In the genomic region with DNA sequence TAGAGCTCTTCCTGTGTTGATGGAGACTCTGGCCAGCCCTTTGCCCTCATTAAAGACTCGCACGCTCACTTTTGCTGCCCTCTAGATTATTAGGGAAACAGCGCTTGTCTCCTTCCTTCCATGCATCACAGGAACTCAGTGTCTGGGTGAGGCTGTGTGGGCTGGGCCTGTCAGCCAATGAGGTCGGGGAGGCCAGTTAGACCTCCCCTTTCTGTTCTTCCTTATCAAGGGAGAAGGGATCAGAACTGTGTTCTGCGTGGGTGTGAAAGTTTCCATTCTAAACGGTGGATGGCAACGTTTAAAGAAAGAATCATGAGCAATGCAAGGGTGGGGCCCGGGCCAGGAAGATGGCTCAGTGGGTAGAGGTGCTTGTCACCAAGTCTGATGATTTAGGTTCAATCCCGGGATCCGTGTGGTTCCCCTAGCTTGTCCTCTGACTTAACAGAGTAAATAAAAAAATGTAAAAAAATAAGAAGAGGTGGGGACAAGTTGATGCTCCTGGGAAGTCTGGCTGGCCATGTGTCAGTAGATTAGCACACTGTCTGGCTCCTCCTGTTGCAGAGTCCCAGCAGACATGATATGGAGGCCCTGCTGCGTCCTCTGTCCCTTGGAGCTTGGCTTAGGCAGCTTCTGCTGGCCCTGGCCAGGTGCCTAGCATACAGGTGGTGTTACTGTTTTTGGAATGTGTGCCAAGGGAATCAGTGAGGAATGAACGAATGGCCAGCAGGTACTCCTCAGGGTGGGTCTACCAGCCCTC, we compare ENCODE assay signal across 8 mouse cellular contexts. TPM values are rescaled to one million over a fixed set of nuclear protein-coding genes. Genes with fewer than 3 reads are reported as not detected.
A peak's percentile ranks its signal among the peaks of the same experiment; 100 is the strongest.
DNase-seq lines count a peak whose midpoint lies in the region; ATAC-seq and TF ChIP-seq lines count a peak whose summit lies in the region.

No protein-coding gene starts in this region.

- H3K4me1 ChIP-seq in thymus, adult 2 months (replicated peaks; ENCODE audit: control insufficient read depth, insufficient read depth, low read length): peaks cover 63% of the 10 kb centered on the region
- peaks cover 7% of the 10 kb centered on the region; the same call in 1 of the 2 replicates for H3K4me1 ChIP-seq in intestine, embryonic 15.5 days (replicated peaks)
- H3K4me1 ChIP-seq in megakaryocyte, embryonic 14.5 days: peaks cover 100% of the 10 kb centered on the region

- WGBS in thymus, adult 2 months: 55% methylated on average over 12 of the region's 12 CpGs
- 48% methylated on average over 12 of the region's 12 CpGs for WGBS in intestine, embryonic 15.5 days

- no peaks in the 10 kb centered on the region for H3K27me3 ChIP-seq in thymus, adult 2 months (ENCODE audit: control insufficient read depth, insufficient read depth, low read length)
- no peaks in the 10 kb centered on the region for H3K27me3 ChIP-seq in intestine, embryonic 15.5 days (replicated peaks)
- H3K27me3 ChIP-seq in megakaryocyte, embryonic 14.5 days (replicated peaks): no peaks in the 10 kb centered on the region

- H3K36me3 ChIP-seq in thymus, adult 2 months (ENCODE audit: control insufficient read depth, insufficient read depth, low read length): peaks cover 12% of the 10 kb centered on the region
- no peaks in the 10 kb centered on the region for H3K36me3 ChIP-seq in intestine, embryonic 15.5 days
- peaks cover 71% of the 10 kb centered on the region for H3K36me3 ChIP-seq in megakaryocyte, embryonic 14.5 days (replicated peaks; ENCODE audit: low read length)

- no peak overlapping the region for H3K4me3 ChIP-seq in thymus, adult 2 months (ENCODE audit: control insufficient read depth, insufficient read depth, low read length)
- no peak overlapping the region for H3K4me3 ChIP-seq in intestine, embryonic 15.5 days (replicated peaks)
- H3K4me3 ChIP-seq in megakaryocyte, embryonic 14.5 days (replicated peaks): peak overlapping the region; percentile 76

- no peak for DNase-seq in thymus, adult 2 months
- DNase-seq in thymus, postnatal 4 days: no peak
- peak; percentile 66 to 72 for DNase-seq in cerebellum, postnatal 10 days
- no peak for DNase-seq in gastrocnemius, postnatal 10 days
- no peak for DNase-seq in urinary bladder, adult 2 months (ENCODE audit: low spot score)
- DNase-seq in adrenal gland, adult 18-20 months (ENCODE audit: low spot score in 2 of 2): no peak

- no peak for TF ChIP-seq CTCF in thymus, adult 2 months (IDR thresholded peaks at IDR 0.05; ENCODE audit: borderline replicate concordance, control insufficient read depth, extremely low read depth, insufficient read depth, low read length, poor library complexity)

- peak; percentile 57; the same call in 1 of the 2 replicates for ATAC-seq in intestine, embryonic 15.5 days

- H3K4me2 ChIP-seq in intestine, embryonic 15.5 days (replicated peaks): no peak overlapping the region

- no peak for TF ChIP-seq POLR2A in thymus, adult 2 months (IDR thresholded peaks at IDR 0.05; ENCODE audit: control insufficient read depth, extremely low read depth, insufficient read depth, low read length, poor library complexity)

- no peak overlapping the region for H3K9ac ChIP-seq in intestine, embryonic 15.5 days

- H3K9me3 ChIP-seq in intestine, embryonic 15.5 days: no peaks in the 10 kb centered on the region
- H3K9me3 ChIP-seq in megakaryocyte, embryonic 14.5 days: no peaks in the 10 kb centered on the region

- H3K27ac ChIP-seq in thymus, adult 2 months (ENCODE audit: control insufficient read depth, insufficient read depth, low read length): peak overlapping the region; percentile 15; the same call in 1 of the 2 replicates
- H3K27ac ChIP-seq in intestine, embryonic 15.5 days: no peak overlapping the region

RNA-seq across cellular contexts. Expression of gene Adcy7, which starts 26.0 kb away (rescaled TPM):
- polyA plus RNA-seq in thymus, adult 2 months (2012; rRNA removed): 61.7 and 63.7 TPM in 2 replicates
- 3.1 and 3.2 TPM in 2 replicates for polyA plus RNA-seq in intestine, embryonic 15.5 days (2015; fragmentation: Nextera tagmentation; extraction: Ambion mirVana)
- polyA plus RNA-seq in megakaryocyte, embryonic 14.5 days (2012; ENCODE audit: insufficient read depth, low replicate concordance): 6.7 and 7.8 TPM in 2 replicates
- 10 to 100 TPM; 12.7 to 17.7 TPM for total RNA-seq in gastrocnemius, postnatal 10 days (2021)
- 15.0 and 15.2 TPM in 2 replicates for polyA plus RNA-seq in urinary bladder, adult 2 months (2012; rRNA removed)
- total RNA-seq in adrenal gland, adult 18-20 months (2021): 10 to 100 TPM in 1 of 2 experiments, 1 to 10 TPM in 1; 5.7 to 11.4 TPM

Comparison
In these comparisons a context has a peak if more than half of its experiments do, and no peak if none do; other contexts are left out.
1. DNase-seq: peak in cerebellum, postnatal 10 days (2 of 2); none in thymus, adult 2 months (single experiment), thymus, postnatal 4 days (single experiment), gastrocnemius, postnatal 10 days (single experiment), urinary bladder, adult 2 months (single experiment) and adrenal gland, adult 18-20 months (0 of 2).